Mouse (Mus musculus) B cell, adult (primary cell): Measurements from ENCODE around the gene Cpne6. TPM values are rescaled to one million over a fixed set of nuclear protein-coding genes. Genes with fewer than 3 reads are reported as not detected.

Source experiments
- total RNA-seq: library from RNA; stranded (reverse); gene quantifications from 4 replicates; pipeline ENCODE4 v1.2.4, GENCODE M21; 2023; ENCODE audit not compliant: inconsistent age

Gene Cpne6
- not detected in 4 replicates for total RNA-seq

GRCm38 (mm10) chr14:55510125-55510731, at the start of gene Cpne6:
TSS of gene Cpne6 (plus strand) at chr14:55510445.

GRCm38 (mm10) chr14:55478651-55479599, 31.3 kb upstream of the Cpne6 start, which contains the start of gene Dhrs4:
TSS of gene Dhrs4 (plus strand) at chr14:55478758.

DNA sequence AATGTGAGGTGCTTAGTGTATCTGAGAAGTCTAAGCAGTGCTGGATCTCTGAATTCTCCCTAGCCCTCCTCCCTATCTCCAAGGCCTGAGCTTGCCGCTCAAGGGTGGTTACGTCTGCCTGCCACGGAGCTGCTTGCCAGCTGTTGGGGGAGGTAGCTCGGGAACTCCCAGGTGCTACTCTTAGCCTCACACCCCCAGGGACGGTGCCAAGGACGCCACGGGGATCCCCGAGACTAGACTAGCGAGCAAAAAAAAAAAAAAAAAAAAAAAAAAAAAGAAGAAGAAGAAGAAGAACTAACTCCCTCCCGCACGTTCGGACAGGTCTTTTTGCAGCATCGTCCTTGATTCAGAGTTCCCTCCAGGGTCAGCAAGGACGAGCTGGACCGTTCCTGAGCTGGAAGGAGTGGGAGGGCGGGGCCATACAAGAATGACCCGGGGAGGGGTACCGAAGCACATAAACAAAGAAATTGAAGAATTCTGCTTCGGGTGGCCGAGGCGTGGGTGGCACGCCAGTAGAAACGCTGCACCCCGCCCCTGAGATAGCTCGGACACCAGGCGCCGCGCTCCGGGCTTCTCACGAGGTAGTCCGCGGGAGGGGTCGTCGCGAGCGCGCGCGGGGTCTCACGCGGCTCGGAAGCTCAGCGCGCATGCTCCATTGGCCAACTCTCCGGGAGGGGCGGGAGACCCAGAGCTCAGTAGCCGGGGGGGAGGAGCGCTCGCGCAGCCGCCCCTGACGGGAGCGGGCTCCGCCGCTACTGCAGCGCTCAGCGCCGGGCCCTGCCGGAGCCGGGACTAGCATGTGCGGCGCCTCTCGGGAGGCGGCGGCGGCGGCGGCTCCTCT, 19.7 kb upstream of the Cpne6 start, which contains the start of gene Carmil3:
Gene Carmil3, plus strand, starts transcription at position 291 of the 841 bp plus-strand sequence.

DNA sequence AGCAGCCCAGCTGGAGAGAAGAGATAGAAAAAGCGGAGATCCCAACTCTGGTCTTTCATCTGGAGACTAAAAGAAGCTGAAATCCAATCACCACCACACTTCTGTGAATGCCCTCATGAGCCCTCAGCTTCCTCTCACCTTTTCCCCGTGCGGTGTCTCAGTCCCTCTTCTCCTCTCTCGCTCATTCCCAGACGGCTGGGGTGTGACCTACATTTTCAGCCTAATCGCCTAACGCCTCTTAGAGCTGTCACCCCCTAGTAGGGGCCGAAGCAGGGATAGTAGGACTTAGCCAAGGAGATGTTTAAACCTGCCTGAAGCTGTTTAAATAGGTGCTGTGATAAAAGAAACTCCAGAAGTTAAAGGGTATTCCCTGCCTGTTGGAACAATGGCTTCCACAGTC, 14.5 kb downstream of the Cpne6 start, which contains the start of gene Nrl:
Gene Nrl, minus strand, starts transcription at position 197 of the 400 bp plus-strand sequence.

DNA sequence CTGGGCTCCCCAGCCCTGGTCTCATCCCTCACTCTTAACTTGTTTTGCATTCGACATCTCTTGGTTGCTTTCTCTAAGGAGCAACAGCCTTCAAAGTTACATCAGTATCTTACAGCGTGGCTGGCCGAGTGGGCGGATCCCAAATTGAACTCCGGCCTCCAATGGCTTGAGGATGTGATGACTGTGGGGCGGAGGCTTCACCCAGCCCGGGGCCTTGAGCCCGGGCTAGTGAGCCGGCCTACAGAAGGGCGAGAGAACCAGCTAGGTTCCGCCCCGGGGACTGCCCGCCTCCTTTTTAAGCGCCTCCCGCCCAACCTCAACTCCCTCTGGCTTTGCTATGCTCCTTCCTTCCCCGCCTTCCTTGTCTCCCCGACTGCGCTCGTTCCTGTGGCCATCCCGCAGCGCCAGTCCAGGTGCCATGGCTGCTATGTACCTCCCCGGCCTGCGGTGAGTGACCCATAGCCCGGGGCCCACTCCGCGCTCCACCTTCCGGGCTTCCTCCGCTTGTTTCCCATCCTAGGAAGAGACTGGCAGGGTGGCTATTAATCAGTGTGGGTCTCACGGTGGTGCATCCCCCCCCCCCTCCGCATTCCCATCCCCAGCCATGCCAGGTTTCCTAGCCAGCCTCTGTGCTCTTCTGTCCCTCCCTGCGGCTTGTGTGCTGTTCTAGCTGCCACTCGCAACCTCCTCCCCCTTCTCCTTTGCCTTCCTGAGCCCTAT, 30.0 kb downstream of the Cpne6 start, which contains the start of gene Pck2:
Gene Pck2, plus strand, starts transcription at position 200 of the 720 bp plus-strand sequence.

DNA sequence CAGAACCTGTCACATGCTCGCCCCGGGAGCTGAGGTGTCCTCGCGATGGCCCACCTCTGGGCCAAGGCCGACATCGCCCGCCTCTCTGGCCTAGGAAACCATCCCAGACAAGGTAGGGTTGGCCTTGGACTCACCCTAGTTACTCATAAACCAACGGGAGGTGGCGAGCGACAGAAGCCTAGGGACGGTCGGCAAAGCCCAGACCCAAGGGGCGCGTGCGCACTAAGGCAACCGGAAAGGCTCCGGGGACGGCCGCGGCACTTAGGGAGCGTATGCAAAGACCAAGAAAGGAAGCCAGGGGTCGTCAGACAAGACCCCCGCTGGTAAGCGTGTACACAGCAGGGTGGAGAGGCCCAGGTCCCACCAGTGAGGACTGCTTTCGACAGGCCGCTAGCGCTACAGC, 49.6 kb downstream of the Cpne6 start, which contains the start of gene Dcaf11:
Gene Dcaf11, plus strand, starts transcription at position 208 of the 403 bp plus-strand sequence.

DNA sequence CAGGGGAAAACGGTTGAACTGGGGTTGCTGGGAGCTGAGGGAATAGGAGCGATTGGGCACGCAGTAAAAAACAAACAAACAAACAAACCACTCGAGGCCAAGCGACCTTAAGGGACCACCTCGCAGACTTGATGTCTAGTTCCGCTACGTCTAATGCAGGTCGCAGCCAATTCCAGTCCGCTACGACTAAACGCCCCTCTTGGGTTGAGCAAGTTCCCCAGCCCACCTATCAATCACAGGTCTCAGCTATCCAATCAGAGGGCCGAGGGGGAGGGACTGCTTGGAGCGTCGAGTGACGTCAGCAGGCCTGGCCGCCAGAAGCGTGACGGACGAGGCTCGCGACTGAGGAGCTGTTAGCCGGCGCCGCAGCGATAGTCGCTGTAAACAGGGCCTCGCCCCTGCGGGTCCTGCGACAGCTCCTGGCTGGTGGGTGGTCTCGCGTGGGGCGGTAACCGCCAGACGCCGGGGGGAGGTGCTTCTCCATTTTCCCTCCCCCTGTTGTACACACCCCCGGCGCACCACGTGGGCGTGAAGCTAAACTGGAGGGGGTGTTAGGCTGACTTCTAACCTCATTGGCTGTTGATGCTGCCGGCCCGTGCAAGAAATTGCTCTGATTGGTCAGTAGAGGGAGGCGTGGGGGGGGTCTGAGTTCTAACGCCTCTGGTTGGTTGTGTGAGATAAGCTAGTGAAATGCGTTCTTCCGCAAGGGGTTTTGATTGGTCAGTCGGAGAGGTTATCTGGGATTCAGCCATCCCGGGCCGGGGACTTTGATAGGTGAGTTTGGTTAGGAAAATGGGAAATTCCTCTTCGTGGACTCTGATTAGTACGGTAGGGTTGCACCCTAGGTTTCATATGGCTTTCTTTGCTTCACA, 50.2 kb downstream of the Cpne6 start, which contains the start of gene A730061H03Rik:
Gene A730061H03Rik, minus strand, starts transcription at position 205 of the 872 bp plus-strand sequence.

Other genes with a start within 250 kb of the Cpne6 start
- 19.5 to 36.7 TPM (median 22.7 TPM) in 4 replicates for gene Dhrs4, start 31.7 kb upstream of the Cpne6 start, total RNA-seq
- gene Carmil3, start 19.8 kb upstream of the Cpne6 start, total RNA-seq = 4.4 to 6.7 TPM (median 5.7 TPM) in 4 replicates
- not detected in 4 replicates for gene Nrl, start 14.5 kb downstream of the Cpne6 start, total RNA-seq
- 44.0 to 58.0 TPM (median 50.7 TPM) in 4 replicates for gene Pck2, start 29.8 kb downstream of the Cpne6 start, total RNA-seq
- gene Dcaf11, start 49.6 kb downstream of the Cpne6 start, total RNA-seq = 80.8 to 92.0 TPM (median 87.8 TPM) in 4 replicates
- 3.9 to 9.7 TPM (median 8.6 TPM) in 4 replicates for gene A730061H03Rik, start 50.0 kb downstream of the Cpne6 start, total RNA-seq
- not detected in 4 replicates for gene Fitm1, start 65.2 kb downstream of the Cpne6 start, total RNA-seq
- 237 to 297 TPM (median 278 TPM) in 4 replicates for gene Psme1, start 67.7 kb downstream of the Cpne6 start, total RNA-seq
- gene Emc9, start 74.9 kb downstream of the Cpne6 start, total RNA-seq = 4.8 to 8.4 TPM (median 7.1 TPM) in 4 replicates
- gene Psme2, start 80.7 kb downstream of the Cpne6 start, total RNA-seq = 270 to 386 TPM (median 320 TPM) in 4 replicates
- gene Rnf31, start 81.3 kb downstream of the Cpne6 start, total RNA-seq = 98.7 to 119 TPM (median 107 TPM) in 4 replicates
- 84.6 to 115 TPM (median 102 TPM) in 4 replicates for gene Irf9, start 93.1 kb downstream of the Cpne6 start, total RNA-seq
- gene Rec8, start 107.6 kb downstream of the Cpne6 start, total RNA-seq = 0.84 to 1.9 TPM (median 1.3 TPM) in 4 replicates
- 42.8 to 71.0 TPM (median 59.7 TPM) in 4 replicates for gene Ipo4, start 125.5 kb downstream of the Cpne6 start, total RNA-seq
- 1.2 to 6.3 TPM (median 3.5 TPM) in 4 replicates for gene Gm49378, start 127.5 kb downstream of the Cpne6 start, total RNA-seq
- 43.5 to 50.3 TPM (median 46.2 TPM) in 4 replicates for gene Tm9sf1, start 133.4 kb downstream of the Cpne6 start, total RNA-seq
- 2.7 to 3.3 TPM (median 3.2 TPM) in 4 replicates for gene Tssk4, start 139.7 kb downstream of the Cpne6 start, total RNA-seq
- 48.6 to 57.5 TPM (median 51.4 TPM) in 4 replicates for gene Mdp1, start 150.1 kb downstream of the Cpne6 start, total RNA-seq
- gene Gmpr2, start 161.5 kb downstream of the Cpne6 start, total RNA-seq = 21.8 to 29.4 TPM (median 27.7 TPM) in 4 replicates
- 173 to 208 TPM (median 188 TPM) in 4 replicates for gene Nedd8, start 161.7 kb downstream of the Cpne6 start, total RNA-seq
- 158 to 162 TPM (median 159 TPM) in 4 replicates for gene Tinf2, start 171.4 kb downstream of the Cpne6 start, total RNA-seq
- 1.2 to 3.0 TPM (median 1.2 TPM) in 4 replicates for gene Tgm1, start 203.5 kb downstream of the Cpne6 start, total RNA-seq
- gene Rabggta, start 211.8 kb downstream of the Cpne6 start, total RNA-seq = 73.0 to 82.3 TPM (median 79.9 TPM) in 4 replicates
- 23.1 to 26.7 TPM (median 25.5 TPM) in 4 replicates for gene Dhrs1, start 235.2 kb downstream of the Cpne6 start, total RNA-seq
- gene Nop9, start 235.2 kb downstream of the Cpne6 start, total RNA-seq = 29.2 to 37.3 TPM (median 34.5 TPM) in 4 replicates
- not detected in 4 replicates for gene Cideb, start 248.0 kb downstream of the Cpne6 start, total RNA-seq